Mouse (Mus musculus): ENCODE results near the gene Ly9. TPM values are rescaled to one million over a fixed set of nuclear protein-coding genes. Genes with fewer than 3 reads are reported as not detected.

Gene Ly9
- polyA plus RNA-seq, 1 experiment from 2014 or later = 0.13 TPM

- 89% methylated on average over 7 of the region's 7 CpGs for WGBS
- no peak for ATAC-seq (ENCODE audit: low FRiP score)
Measured at GRCm38 (mm10) chr1:171577168-171577567, 30.0 kb downstream of the Ly9 start.

GRCm38 (mm10) chr1:171568436-171568835 lies 38.8 kb downstream of the Ly9 start:
- H3K4me2 ChIP-seq = no peak overlapping the region
- no peak for ATAC-seq (ENCODE audit: low FRiP score)
- 68% methylated on average over 2 of the region's 2 CpGs for WGBS

More at GRCm38 (mm10) chr1:171577168-171577567, 30.0 kb downstream of the Ly9 start:
- H3K27ac ChIP-seq (replicated peaks) = no peak overlapping the region
- no peaks in the 10 kb centered on the region for H3K9me3 ChIP-seq (replicated peaks)
- H3K4me3 ChIP-seq (replicated peaks) = no peak overlapping the region
- no peaks in the 10 kb centered on the region for H3K4me1 ChIP-seq
- H3K36me3 ChIP-seq = no peaks in the 10 kb centered on the region
- no peak overlapping the region for H3K9ac ChIP-seq (replicated peaks)
- H3K4me2 ChIP-seq = no peak overlapping the region
- H3K27me3 ChIP-seq (replicated peaks) = no peaks in the 10 kb centered on the region

GRCm38 (mm10) chr1:171566777-171567176 lies 40.4 kb downstream of the Ly9 start:
- H3K27ac ChIP-seq (replicated peaks) = no peak overlapping the region
- no peaks in the 10 kb centered on the region for H3K27me3 ChIP-seq (replicated peaks)
- H3K4me1 ChIP-seq = no peaks in the 10 kb centered on the region
- no peak overlapping the region for H3K4me2 ChIP-seq
- ATAC-seq (ENCODE audit: low FRiP score) = no peak
- no peak overlapping the region for H3K9ac ChIP-seq (replicated peaks)
- H3K36me3 ChIP-seq = no peaks in the 10 kb centered on the region
- WGBS = 29% methylated on average over 8 of the region's 8 CpGs
- H3K9me3 ChIP-seq (replicated peaks) = no peaks in the 10 kb centered on the region
- H3K4me3 ChIP-seq (replicated peaks) = no peak overlapping the region

More at GRCm38 (mm10) chr1:171568436-171568835, 38.8 kb downstream of the Ly9 start:
- Histone ChIP-seq H3K36me3 (no peaks in the 10 kb centered on the region), H3K4me3 (replicated peaks) (no peak overlapping the region), H3K9me3 (replicated peaks) (no peaks in the 10 kb centered on the region), H3K4me1 (no peaks in the 10 kb centered on the region), H3K9ac (replicated peaks) (no peak overlapping the region), H3K27ac (replicated peaks) (no peak overlapping the region), H3K27me3 (replicated peaks) (no peaks in the 10 kb centered on the region)

- Histone ChIP-seq H3K4me2 (no peak overlapping the region), H3K4me1 (no peaks in the 10 kb centered on the region), H3K36me3 (no peaks in the 10 kb centered on the region), H3K27ac (replicated peaks) (no peak overlapping the region), H3K27me3 (replicated peaks) (no peaks in the 10 kb centered on the region), H3K9ac (replicated peaks) (no peak overlapping the region), H3K9me3 (replicated peaks) (no peaks in the 10 kb centered on the region), H3K4me3 (replicated peaks) (no peak overlapping the region)
- 81% methylated on average over 4 of the region's 4 CpGs for WGBS
- ATAC-seq (ENCODE audit: low FRiP score) = no peak
Measured at GRCm38 (mm10) chr1:171565888-171566287, 41.3 kb downstream of the Ly9 start.

GRCm38 (mm10) chr1:171564247-171564646 lies 43.0 kb downstream of the Ly9 start:
- WGBS = 60% methylated on average over 3 of the region's 3 CpGs
- ATAC-seq (ENCODE audit: low FRiP score) = no peak
- Histone ChIP-seq H3K4me1 (no peaks in the 10 kb centered on the region), H3K4me3 (replicated peaks) (no peak overlapping the region), H3K27me3 (replicated peaks) (no peaks in the 10 kb centered on the region), H3K36me3 (no peaks in the 10 kb centered on the region), H3K27ac (replicated peaks) (no peak overlapping the region), H3K9ac (replicated peaks) (no peak overlapping the region), H3K9me3 (replicated peaks) (no peaks in the 10 kb centered on the region), H3K4me2 (no peak overlapping the region)

- H3K9me3 ChIP-seq (replicated peaks) = no peaks in the 10 kb centered on the region
- no peak overlapping the region for H3K9ac ChIP-seq (replicated peaks)
- H3K27me3 ChIP-seq (replicated peaks) = no peaks in the 10 kb centered on the region
- no peak overlapping the region for H3K4me2 ChIP-seq
- no peaks in the 10 kb centered on the region for H3K36me3 ChIP-seq
- ATAC-seq (ENCODE audit: low FRiP score) = no peak
- no peak overlapping the region for H3K27ac ChIP-seq (replicated peaks)
- WGBS = 89% methylated on average over 2 of the region's 2 CpGs
- no peaks in the 10 kb centered on the region for H3K4me1 ChIP-seq
- no peak overlapping the region for H3K4me3 ChIP-seq (replicated peaks)
Measured at GRCm38 (mm10) chr1:171563042-171563441, 44.2 kb downstream of the Ly9 start.

- H3K4me3 ChIP-seq (replicated peaks) = no peak overlapping the region
- H3K9me3 ChIP-seq (replicated peaks) = no peaks in the 10 kb centered on the region
- no peak overlapping the region for H3K4me2 ChIP-seq
- H3K27ac ChIP-seq (replicated peaks) = no peak overlapping the region
- no peaks in the 10 kb centered on the region for H3K4me1 ChIP-seq
- no peaks in the 10 kb centered on the region for H3K36me3 ChIP-seq
- H3K27me3 ChIP-seq (replicated peaks) = no peaks in the 10 kb centered on the region
- ATAC-seq (ENCODE audit: low FRiP score) = no peak
- whole genome bisulfite sequencing = 78% methylated on average over 7 of the region's 11 CpGs
- no peak overlapping the region for H3K9ac ChIP-seq (replicated peaks)
Measured at GRCm38 (mm10) chr1:171561639-171562225, 45.5 kb downstream of the Ly9 start.

- no peak for ATAC-seq (ENCODE audit: low FRiP score)
- no peaks in the 10 kb centered on the region for H3K9me3 ChIP-seq (replicated peaks)
- H3K27ac ChIP-seq (replicated peaks) = no peak overlapping the region
- no peaks in the 10 kb centered on the region for H3K36me3 ChIP-seq
- no peaks in the 10 kb centered on the region for H3K4me1 ChIP-seq
- no peak overlapping the region for H3K9ac ChIP-seq (replicated peaks)
- no peak overlapping the region for H3K4me3 ChIP-seq (replicated peaks)
- no peak overlapping the region for H3K4me2 ChIP-seq
- no peaks in the 10 kb centered on the region for H3K27me3 ChIP-seq (replicated peaks)
- 88% methylated on average over 1 of the region's 1 CpGs for WGBS
Measured at GRCm38 (mm10) chr1:171561200-171561599, 46.0 kb downstream of the Ly9 start.

GRCm38 (mm10) chr1:171560262-171560661 lies 46.9 kb downstream of the Ly9 start:
- Histone ChIP-seq H3K9me3 (replicated peaks) (no peaks in the 10 kb centered on the region), H3K4me2 (no peak overlapping the region), H3K36me3 (no peaks in the 10 kb centered on the region), H3K27ac (replicated peaks) (no peak overlapping the region), H3K27me3 (replicated peaks) (no peaks in the 10 kb centered on the region), H3K9ac (replicated peaks) (no peak overlapping the region), H3K4me1 (no peaks in the 10 kb centered on the region), H3K4me3 (replicated peaks) (no peak overlapping the region)
- no peak for ATAC-seq (ENCODE audit: low FRiP score)
- WGBS = 69% methylated on average over 2 of the region's 2 CpGs

GRCm38 (mm10) chr1:171558898-171559297 lies 48.3 kb downstream of the Ly9 start, which contains the start of gene Cd244a:
TSS of gene Cd244a (plus strand) at chr1:171559193.
- 83% methylated on average over 4 of the region's 4 CpGs for WGBS
- ATAC-seq (ENCODE audit: low FRiP score) = no peak
- Histone ChIP-seq H3K4me1 (no peaks in the 10 kb centered on the region), H3K9me3 (replicated peaks) (no peaks in the 10 kb centered on the region), H3K4me2 (no peak within 1 kb of the TSS), H3K27me3 (replicated peaks) (no peaks in the 10 kb centered on the region), H3K4me3 (replicated peaks) (no peak within 1 kb of the TSS), H3K36me3 (no peaks in the 10 kb centered on the region), H3K9ac (replicated peaks) (no peak within 1 kb of the TSS), H3K27ac (replicated peaks) (no peak within 1 kb of the TSS)

- no peaks in the 10 kb centered on the region for H3K9me3 ChIP-seq (replicated peaks)
- no peak for ATAC-seq (ENCODE audit: low FRiP score)
- no peak overlapping the region for H3K4me2 ChIP-seq
- H3K36me3 ChIP-seq = no peaks in the 10 kb centered on the region
- no peak overlapping the region for H3K9ac ChIP-seq (replicated peaks)
- H3K27me3 ChIP-seq (replicated peaks) = no peaks in the 10 kb centered on the region
- H3K4me1 ChIP-seq = no peaks in the 10 kb centered on the region
- no peak overlapping the region for H3K27ac ChIP-seq (replicated peaks)
- no peak overlapping the region for H3K4me3 ChIP-seq (replicated peaks)
- WGBS = 74% methylated on average over 6 of the region's 6 CpGs
Measured at GRCm38 (mm10) chr1:171558407-171558806, 48.8 kb downstream of the Ly9 start.

GRCm38 (mm10) chr1:171556366-171556765 lies 50.8 kb downstream of the Ly9 start:
- no peak for ATAC-seq (ENCODE audit: low FRiP score)

More at GRCm38 (mm10) chr1:171556366-171556765, 50.8 kb downstream of the Ly9 start:
- Histone ChIP-seq H3K9ac (replicated peaks) (no peak overlapping the region), H3K4me2 (no peak overlapping the region), H3K4me3 (replicated peaks) (no peak overlapping the region), H3K36me3 (no peaks in the 10 kb centered on the region), H3K9me3 (replicated peaks) (no peaks in the 10 kb centered on the region), H3K27ac (replicated peaks) (no peak overlapping the region), H3K27me3 (replicated peaks) (no peaks in the 10 kb centered on the region), H3K4me1 (no peaks in the 10 kb centered on the region)
- WGBS = 87% methylated on average over 2 of the region's 2 CpGs
